Mouse (Mus musculus) induced T-regulatory cell, adult 2 months (primary cell): ENCODE data around the gene Reps1.
A peak's percentile ranks its signal among the peaks of the same experiment; 100 is the strongest.

ENCODE experiments used
- DNase-seq: peaks from one replicate; pipeline ENCODE4 v3.0.0-alpha.2; 2012; ENCODE audit warnings: low read depth

Reps1 gene

GRCm38 (mm10) chr10:18139615-18140014 lies 84.0 kb downstream of the Reps1 start:
- peak; percentile 37 for DNase-seq

- no peak for DNase-seq
Observed at GRCm38 (mm10) chr10:18141389-18141788, 85.7 kb downstream of the Reps1 start.

DNA sequence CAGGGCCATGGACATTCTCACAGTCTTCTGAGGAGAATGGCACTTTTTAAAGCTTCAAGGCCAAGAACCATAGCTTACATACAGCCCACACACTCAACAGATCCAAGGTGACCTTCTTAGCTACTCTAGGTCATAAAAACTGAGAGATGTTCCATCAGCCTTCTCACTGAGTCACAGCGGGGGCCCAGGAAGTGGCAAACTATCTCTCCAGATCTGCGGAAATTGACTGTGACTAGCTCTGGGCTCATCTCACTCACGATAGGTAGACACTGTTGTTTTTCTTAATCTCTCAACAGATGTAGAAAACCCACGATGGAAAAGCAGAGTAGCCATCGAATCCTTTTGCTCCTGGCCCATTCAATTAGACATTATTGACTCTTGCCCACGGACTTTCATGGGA lies 86.6 kb downstream of the Reps1 start:
- peak; percentile 89 for DNase-seq

GRCm38 (mm10) chr10:18147224-18147623 lies 91.6 kb downstream of the Reps1 start:
- DNase-seq, result no peak

DNA sequence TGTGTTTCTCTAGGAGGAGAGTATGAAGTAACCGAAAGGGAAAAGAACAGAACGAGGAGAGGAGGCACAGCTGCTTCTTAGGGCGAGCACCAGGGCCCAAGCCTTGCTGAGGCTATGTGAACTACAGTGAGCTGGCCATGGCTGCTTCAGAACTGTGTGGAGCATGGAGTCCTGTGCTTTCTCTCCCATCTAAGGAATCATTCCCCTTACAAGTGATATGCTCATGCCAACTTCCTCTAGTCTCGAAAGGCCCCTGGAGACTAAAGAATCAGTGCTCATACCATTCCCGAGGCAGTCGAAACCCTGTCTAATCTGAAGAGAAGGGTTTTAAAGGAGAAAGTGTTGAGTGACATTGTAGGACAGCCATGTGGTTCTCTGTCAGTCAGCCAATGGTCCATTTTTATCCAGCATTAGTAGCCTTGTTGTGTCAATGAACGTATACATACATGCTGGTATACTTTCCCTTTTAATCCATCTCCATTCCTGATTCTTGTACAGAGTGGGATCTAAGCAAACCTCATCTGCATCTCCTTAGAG lies 106.8 kb downstream of the Reps1 start:
- no peak for DNase-seq
